Mouse (Mus musculus) left cerebral cortex, adult 11 months (tissue): ENCODE data around the gene Col27a1.
"Not testable (repeated sequence)": the region's sequence is repeated elsewhere in the genome, so short reads cannot be mapped to it uniquely, and the experiment has no call there.

Source experiments
- DNase-seq: peaks from one replicate; pipeline ENCODE4 v3.0.0; 2022; ENCODE audit warnings: low spot score

The Col27a1 gene

GRCm38 (mm10) chr4:63310247-63310855, 96.5 kb downstream of the Col27a1 start:
- no peak for DNase-seq

GRCm38 (mm10) chr4:63311426-63311825, 97.6 kb downstream of the Col27a1 start:
- DNase-seq = no peak

- DNase-seq = no peak
Observed at GRCm38 (mm10) chr4:63314063-63314462, 100.3 kb downstream of the Col27a1 start.

GRCm38 (mm10) chr4:63316076-63316746, 102.4 kb downstream of the Col27a1 start:
- DNase-seq = no peak

- not testable (repeated sequence) for DNase-seq
Observed at GRCm38 (mm10) chr4:63319566-63319965, 105.8 kb downstream of the Col27a1 start.

GRCm38 (mm10) chr4:63323275-63323815, 109.5 kb downstream of the Col27a1 start:
- DNase-seq = no peak

- no peak for DNase-seq
Observed at GRCm38 (mm10) chr4:63333403-63333802, 119.6 kb downstream of the Col27a1 start.

GRCm38 (mm10) chr4:63338414-63339076, 124.7 kb downstream of the Col27a1 start:
- no peak for DNase-seq

GRCm38 (mm10) chr4:63342491-63342890, 128.7 kb downstream of the Col27a1 start:
- no peak for DNase-seq

- no peak for DNase-seq
Observed at GRCm38 (mm10) chr4:63343608-63344007, 129.8 kb downstream of the Col27a1 start.

GRCm38 (mm10) chr4:63344295-63344694, 130.5 kb downstream of the Col27a1 start, which contains the start of gene Orm1:
Orm1 (plus strand) TSS chr4:63344560.
- DNase-seq = no peak

GRCm38 (mm10) chr4:63345261-63345660, 131.5 kb downstream of the Col27a1 start:
- no peak for DNase-seq

- no peak for DNase-seq
Observed at GRCm38 (mm10) chr4:63346659-63347058, 132.9 kb downstream of the Col27a1 start.

- DNase-seq = no peak
Observed at GRCm38 (mm10) chr4:63348524-63348923, 134.7 kb downstream of the Col27a1 start.

GRCm38 (mm10) chr4:63355877-63356665, 142.3 kb downstream of the Col27a1 start, which contains the start of gene Orm3:
Orm3 (plus strand) TSS chr4:63356162.
- no peak for DNase-seq

GRCm38 (mm10) chr4:63356981-63357570, 143.3 kb downstream of the Col27a1 start:
- DNase-seq = no peak

- DNase-seq = no peak
Observed at GRCm38 (mm10) chr4:63359861-63360260, 146.1 kb downstream of the Col27a1 start.

- no peak for DNase-seq
Observed at GRCm38 (mm10) chr4:63362150-63362549, 148.3 kb downstream of the Col27a1 start, which contains the start of gene Orm2. Orm2 (plus strand) TSS chr4:63362449.

- DNase-seq = peak; percentile 74
Observed at GRCm38 (mm10) chr4:63368577-63368976, 154.8 kb downstream of the Col27a1 start.

GRCm38 (mm10) chr4:63370897-63371296, 157.1 kb downstream of the Col27a1 start:
- DNase-seq = no peak

GRCm38 (mm10) chr4:63371890-63372289, 158.1 kb downstream of the Col27a1 start:
- no peak for DNase-seq
